In genomic region chr5:34761509-34761908, GRCm38 (mm10) we compare ENCODE assay signal across 7 mouse cellular contexts. TPM values are rescaled to one million over a fixed set of nuclear protein-coding genes. Genes with fewer than 3 reads are reported as not detected.
A peak's percentile ranks its signal among the peaks of the same experiment; 100 is the strongest.
DNase-seq lines count a peak whose midpoint lies in the region; ATAC-seq lines count a peak whose summit lies in the region.

Gene Htt (plus strand): TSS chr5:34761740.

- H3K27ac ChIP-seq in intestine, embryonic 16.5 days (ENCODE audit: low read length): peak within 1 kb of the TSS; percentile 90
- peak within 1 kb of the TSS; percentile 87 for H3K27ac ChIP-seq in midbrain, embryonic 11.5 days (ENCODE audit: low read depth, low read length)

- H3K27me3 ChIP-seq in intestine, embryonic 16.5 days (replicated peaks; ENCODE audit: control insufficient read depth, insufficient read depth, low read length): no peaks in the 10 kb centered on the region
- no peaks in the 10 kb centered on the region for H3K27me3 ChIP-seq in midbrain, embryonic 11.5 days (ENCODE audit: control insufficient read depth, insufficient read depth, low read length)

- intact Hi-C loops in left cerebral cortex, postnatal 36 days (cut with DNase I): loop anchor here (5.0 kb wide), 1 partner anchor 99 kb away; the partner anchor contains the start of genes Grk4 and Nop14

- H3K9ac ChIP-seq in intestine, embryonic 16.5 days (ENCODE audit: low read depth, low read length): peak within 1 kb of the TSS; percentile 98
- H3K9ac ChIP-seq in midbrain, embryonic 11.5 days (ENCODE audit: low read length): peak within 1 kb of the TSS; percentile 82

- ATAC-seq in intestine, embryonic 16.5 days: peak; percentile 99
- peak; percentile 98 for ATAC-seq in midbrain, embryonic 11.5 days (ENCODE audit: low FRiP score)

- H3K4me1 ChIP-seq in intestine, embryonic 16.5 days (ENCODE audit: control insufficient read depth, insufficient read depth, low read length): 0 out of 2 replicates have a peak, but pooled peaks cover 3% of the 10 kb centered on the region
- H3K4me1 ChIP-seq in midbrain, embryonic 11.5 days (ENCODE audit: control insufficient read depth, insufficient read depth, low read length): peaks cover 9% of the 10 kb centered on the region

- H3K4me3 ChIP-seq in intestine, embryonic 16.5 days (ENCODE audit: low read length): peak within 1 kb of the TSS; percentile 100
- peak within 1 kb of the TSS; percentile 71 for H3K4me3 ChIP-seq in midbrain, embryonic 11.5 days (ENCODE audit: low read depth, low read length)

- H3K9me3 ChIP-seq in intestine, embryonic 16.5 days (ENCODE audit: control insufficient read depth, low read length): no peaks in the 10 kb centered on the region
- H3K9me3 ChIP-seq in midbrain, embryonic 11.5 days (ENCODE audit: control insufficient read depth, low read length): no peaks in the 10 kb centered on the region

- under 1% methylated on average over 35 of the region's 35 CpGs for WGBS in intestine, embryonic 16.5 days
- under 1% methylated on average over 35 of the region's 35 CpGs for WGBS in midbrain, embryonic 11.5 days

- peak within 1 kb of the TSS; percentile 86 for H3K4me2 ChIP-seq in intestine, embryonic 16.5 days (ENCODE audit: low read depth, low read length)
- peak within 1 kb of the TSS; percentile 91 for H3K4me2 ChIP-seq in midbrain, embryonic 11.5 days

- no peaks in the 10 kb centered on the region for H3K36me3 ChIP-seq in intestine, embryonic 16.5 days (ENCODE audit: control insufficient read depth, insufficient read depth, low read length)
- no peaks in the 10 kb centered on the region for H3K36me3 ChIP-seq in midbrain, embryonic 11.5 days (ENCODE audit: control insufficient read depth, insufficient read depth, low read length)

- peak; percentile 97 for DNase-seq in adrenal gland, adult 8-10 months
- peak; percentile 96 for DNase-seq in embryo, embryonic 9.5 days (ENCODE audit: extremely low spot score)
- DNase-seq in gastrocnemius, postnatal 4 days (ENCODE audit: low spot score in 2 of 2): peak; percentile 86 to 96
- DNase-seq in left cerebral cortex, postnatal 36 days (ENCODE audit: low spot score in 2 of 2): peak; percentile 98
- peak; percentile 98 for DNase-seq in midbrain, embryonic 11.5 days (ENCODE audit: low spot score, missing footprints)
- peak; percentile 92 for DNase-seq in skeletal muscle tissue, adult 2 months (ENCODE audit: low read depth, low spot score)

RNA-seq across cellular contexts. Expression of gene Htt, which starts in this region (rescaled TPM):
- total RNA-seq in adrenal gland, adult 8-10 months (2022): 10 to 100 TPM; 37.5 to 66.3 (median 47.0) TPM
- 10 to 100 TPM; 19.5 to 20.1 TPM for total RNA-seq in gastrocnemius, postnatal 4 days (2021)
- polyA plus RNA-seq in intestine, embryonic 16.5 days (2015; fragmentation: Nextera tagmentation; extraction: Ambion mirVana): 7.2 and 7.4 TPM in 2 replicates
- total RNA-seq in left cerebral cortex, postnatal 36 days (2021): 10 to 100 TPM; 81.0 to 93.8 TPM
- polyA plus RNA-seq in midbrain, embryonic 11.5 days (2014; fragmentation: Nextera tagmentation; extraction: Ambion mirVana): 12.4 and 13.4 TPM in 2 replicates

Comparison
In these comparisons a context has a peak if more than half of its experiments do, and no peak if none do; other contexts are left out.
1. Peak in every context shown above with its lines: DNase-seq, ATAC-seq, H3K4me3 ChIP-seq and H3K27ac ChIP-seq.